Mouse (Mus musculus): ENCODE data around the gene Ccdc54. TPM values are rescaled to one million over a fixed set of nuclear protein-coding genes. Genes with fewer than 3 reads are reported as not detected.
A peak's percentile ranks its signal among the peaks of the same experiment; 100 is the strongest.

Gene Ccdc54
- total RNA-seq, 2 experiments from 2014 or later: not detected

GRCm38 (mm10) chr16:50589574-50590151, 1.3 kb downstream of the Ccdc54 start:
- Histone ChIP-seq H3K27ac (no peak overlapping the region), H3K4me3 (no peak overlapping the region)
- DNase-seq (ENCODE audit: extremely low spot score in 1 of 2, low spot score in 2 of 2): no peak
- intact Hi-C loops (cut with DNase I): no loop called here
- TF ChIP-seq CTCF (IDR thresholded peaks at IDR 0.05): no peak

GRCm38 (mm10) chr16:50588191-50588590, 2.8 kb downstream of the Ccdc54 start:
- Histone ChIP-seq H3K27ac (no peak overlapping the region), H3K4me3 (no peak overlapping the region)
- intact Hi-C loops (cut with DNase I): no loop called here
- TF ChIP-seq CTCF (IDR thresholded peaks at IDR 0.05): no peak
- no peak for DNase-seq (ENCODE audit: extremely low spot score in 1 of 2, low spot score in 2 of 2)

- no peak for TF ChIP-seq CTCF (IDR thresholded peaks at IDR 0.05)
- Histone ChIP-seq H3K27ac (no peak overlapping the region), H3K4me3 (no peak overlapping the region)
- intact Hi-C loops (cut with DNase I): no loop called here
- no peak for DNase-seq (ENCODE audit: extremely low spot score in 1 of 2, low spot score in 2 of 2)
Observed at GRCm38 (mm10) chr16:50587139-50587538, 3.8 kb downstream of the Ccdc54 start.

GRCm38 (mm10) chr16:50578361-50578760, 12.6 kb downstream of the Ccdc54 start:
- H3K4me3 ChIP-seq: no peak overlapping the region
- H3K27ac ChIP-seq: no peak overlapping the region
- intact Hi-C loops (cut with DNase I): no loop called here
- no peak for TF ChIP-seq CTCF (IDR thresholded peaks at IDR 0.05)
- DNase-seq (ENCODE audit: extremely low spot score in 1 of 2, low spot score in 2 of 2): no peak

- no peak for TF ChIP-seq CTCF (IDR thresholded peaks at IDR 0.05)
- peak in 1 of 2 experiments; percentile 10 for DNase-seq (ENCODE audit: extremely low spot score in 1 of 2, low spot score in 2 of 2)
- Histone ChIP-seq H3K27ac (no peak overlapping the region), H3K4me3 (no peak overlapping the region)
- intact Hi-C loops (cut with DNase I): no loop called here
Observed at GRCm38 (mm10) chr16:50572557-50572956, 18.4 kb downstream of the Ccdc54 start.

- TF ChIP-seq CTCF (IDR thresholded peaks at IDR 0.05): no peak
- Histone ChIP-seq H3K4me3 (no peak overlapping the region), H3K27ac (no peak overlapping the region)
- no peak for DNase-seq (ENCODE audit: extremely low spot score in 1 of 2, low spot score in 2 of 2)
- intact Hi-C loops (cut with DNase I): no loop called here
Observed at GRCm38 (mm10) chr16:50559163-50559771, 31.7 kb downstream of the Ccdc54 start.

- intact Hi-C loops (cut with DNase I): no loop called here
- no peak for TF ChIP-seq CTCF (IDR thresholded peaks at IDR 0.05)
- Histone ChIP-seq H3K27ac (no peak overlapping the region), H3K4me3 (no peak overlapping the region)
- DNase-seq (ENCODE audit: extremely low spot score in 1 of 2, low spot score in 2 of 2): no peak
Observed at GRCm38 (mm10) chr16:50553828-50554227, 37.1 kb downstream of the Ccdc54 start.

GRCm38 (mm10) chr16:50551871-50552528, 39.0 kb downstream of the Ccdc54 start:
- no peak overlapping the region for H3K27ac ChIP-seq
- no peak overlapping the region for H3K4me3 ChIP-seq
- no peak for DNase-seq (ENCODE audit: extremely low spot score in 1 of 2, low spot score in 2 of 2)
- no peak for TF ChIP-seq CTCF (IDR thresholded peaks at IDR 0.05)
- intact Hi-C loops (cut with DNase I): no loop called here

- intact Hi-C loops (cut with DNase I): no loop called here
- no peak for DNase-seq (ENCODE audit: extremely low spot score in 1 of 2, low spot score in 2 of 2)
- no peak for TF ChIP-seq CTCF (IDR thresholded peaks at IDR 0.05)
Observed at GRCm38 (mm10) chr16:50550927-50551326, 40.0 kb downstream of the Ccdc54 start.

GRCm38 (mm10) chr16:50542554-50543333, 48.2 kb downstream of the Ccdc54 start:
- peak; percentile 53 for TF ChIP-seq CTCF (IDR thresholded peaks at IDR 0.05)
- intact Hi-C loops (cut with DNase I): loop anchor here (1.0 kb wide), 1 partner anchor 147 kb away; no protein-coding TSS in a partner anchor
- Histone ChIP-seq H3K27ac (no peak overlapping the region), H3K4me3 (no peak overlapping the region)
- DNase-seq (ENCODE audit: extremely low spot score in 1 of 2, low spot score in 2 of 2): no peak

More at GRCm38 (mm10) chr16:50550927-50551326, 40.0 kb downstream of the Ccdc54 start:
- Histone ChIP-seq H3K4me3 (no peak overlapping the region), H3K27ac (no peak overlapping the region)

Other genes with a start within 250 kb of the Ccdc54 start
- gene Bbx, start 158.8 kb downstream of the Ccdc54 start, total RNA-seq (2021): 10 to 100 TPM; 23.0 to 23.3 TPM

Data from left cerebral cortex, adult 2 months (tissue).